Mouse (Mus musculus) WW6 (cell line): ENCODE results near the gene Tacr2.

Experiments
- DNase-seq: peaks from one replicate; pipeline ENCODE4 v3.0.0-alpha.2; 2013; ENCODE audit warnings: low read depth, low spot score

Tacr2 gene

DNA sequence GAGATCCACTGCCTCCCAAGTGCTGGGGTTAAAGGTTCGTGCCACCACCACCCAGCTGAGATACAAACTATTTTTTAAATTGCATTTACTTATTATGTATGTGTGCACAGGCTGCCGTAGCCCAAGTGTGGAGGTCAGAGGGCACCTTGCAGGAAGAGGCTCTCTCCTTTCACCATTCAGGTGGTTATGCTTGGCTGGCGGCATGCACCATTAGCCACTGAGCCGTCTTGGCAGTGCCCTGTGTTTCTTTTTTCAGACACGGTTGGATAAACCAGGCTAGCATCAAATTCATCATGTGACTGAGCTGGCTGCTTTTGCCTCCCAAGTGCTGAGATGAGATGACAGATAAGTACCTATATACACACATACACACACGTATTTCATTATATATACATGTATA is 13.0 kb upstream of the Tacr2 start:
- DNase-seq, result no peak

- DNase-seq, result no peak
Measured at GRCm38 (mm10) chr10:62242358-62242757, 9.9 kb upstream of the Tacr2 start.

- DNase-seq, result peak; percentile 56
Measured at GRCm38 (mm10) chr10:62242896-62243295, 9.3 kb upstream of the Tacr2 start.

DNA sequence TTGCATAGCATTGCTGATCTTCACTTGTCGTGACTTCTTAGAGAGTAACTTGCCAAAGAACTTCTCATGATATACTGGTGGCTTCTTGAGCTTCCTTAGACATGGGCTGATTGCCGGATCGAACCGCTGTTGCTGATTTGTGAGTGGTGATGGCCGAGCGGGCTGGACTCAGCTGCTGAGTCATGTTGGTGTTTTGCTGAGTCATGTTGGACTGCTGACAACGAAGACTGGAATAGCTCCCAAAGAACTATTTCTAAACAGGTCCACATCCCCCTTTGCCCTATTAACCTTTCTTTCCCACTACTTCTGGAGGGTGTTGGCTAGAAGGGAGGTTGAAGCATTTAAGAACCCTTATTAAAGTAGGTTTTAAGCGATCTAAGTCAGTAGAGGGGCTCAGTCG is 8.2 kb upstream of the Tacr2 start:
- no peak for DNase-seq

GRCm38 (mm10) chr10:62247156-62247555 is 5.1 kb upstream of the Tacr2 start:
- no peak for DNase-seq

DNA sequence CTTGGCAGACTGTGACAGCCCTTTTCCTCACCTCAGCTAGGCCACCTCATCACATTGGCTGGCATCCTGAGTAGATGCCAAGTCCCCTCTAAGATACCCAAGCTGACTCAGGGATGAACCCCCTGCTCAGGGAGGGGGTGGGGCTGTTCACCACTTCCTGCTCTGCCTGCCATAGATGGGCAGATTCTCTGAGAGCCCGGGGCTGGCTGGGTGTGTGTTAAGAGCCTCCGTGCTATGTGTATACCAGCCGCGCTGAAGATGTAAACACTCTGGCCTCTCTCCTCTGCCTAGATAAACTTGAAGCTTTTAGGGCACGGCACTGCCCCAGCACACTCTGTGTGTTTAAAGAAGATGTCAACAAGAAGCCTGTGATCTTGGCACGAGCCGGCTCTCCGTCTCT is 4.4 kb upstream of the Tacr2 start:
- no peak for DNase-seq

DNA sequence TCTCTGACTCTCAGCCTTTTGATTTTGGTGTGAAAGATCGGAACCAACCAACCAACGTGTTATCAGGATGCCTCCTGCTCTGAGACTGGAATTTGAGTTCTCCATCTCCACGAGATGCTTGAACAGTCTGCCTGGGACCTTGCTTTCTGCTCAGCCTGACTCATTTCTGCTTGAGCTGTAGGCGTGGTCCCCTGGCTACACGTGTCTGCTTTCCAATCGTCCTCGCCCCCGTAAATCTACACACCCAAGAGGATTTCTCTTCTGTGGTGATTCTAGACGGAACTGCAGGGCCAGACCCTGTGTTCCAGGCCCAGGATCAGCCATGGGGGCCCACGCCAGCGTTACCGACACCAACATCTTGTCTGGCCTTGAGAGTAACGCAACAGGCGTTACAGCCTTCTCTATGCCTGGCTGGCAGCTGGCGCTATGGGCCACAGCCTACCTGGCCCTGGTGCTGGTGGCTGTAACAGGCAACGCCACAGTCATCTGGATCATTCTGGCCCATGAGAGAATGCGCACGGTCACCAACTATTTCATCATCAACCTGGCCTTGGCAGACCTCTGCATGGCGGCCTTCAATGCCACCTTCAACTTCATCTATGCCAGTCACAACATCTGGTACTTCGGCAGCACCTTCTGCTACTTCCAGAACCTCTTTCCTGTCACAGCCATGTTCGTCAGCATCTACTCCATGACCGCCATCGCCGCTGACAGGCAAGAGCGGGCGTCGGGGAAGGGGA is 428 bp downstream of the Tacr2 start:
- DNase-seq, result no peak

DNA sequence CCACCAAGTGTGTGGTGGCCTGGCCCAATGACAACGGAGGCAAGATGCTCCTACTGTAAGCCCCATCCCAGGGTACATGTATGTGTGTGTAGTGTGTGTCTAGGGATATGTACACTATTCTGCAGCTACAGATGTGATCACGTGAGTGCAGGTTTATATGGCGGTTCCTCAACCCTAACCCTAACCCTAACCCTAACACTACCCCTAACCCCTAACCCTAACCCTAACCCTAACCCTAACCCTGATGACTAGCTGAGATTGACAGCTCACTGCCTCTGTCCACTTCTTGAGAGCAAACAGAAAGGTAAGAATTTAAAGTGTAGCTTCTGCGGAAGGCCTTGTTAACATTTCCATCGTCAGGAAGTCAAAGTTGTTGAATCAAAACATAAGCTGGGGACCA is 6.1 kb downstream of the Tacr2 start:
- no peak for DNase-seq

DNA sequence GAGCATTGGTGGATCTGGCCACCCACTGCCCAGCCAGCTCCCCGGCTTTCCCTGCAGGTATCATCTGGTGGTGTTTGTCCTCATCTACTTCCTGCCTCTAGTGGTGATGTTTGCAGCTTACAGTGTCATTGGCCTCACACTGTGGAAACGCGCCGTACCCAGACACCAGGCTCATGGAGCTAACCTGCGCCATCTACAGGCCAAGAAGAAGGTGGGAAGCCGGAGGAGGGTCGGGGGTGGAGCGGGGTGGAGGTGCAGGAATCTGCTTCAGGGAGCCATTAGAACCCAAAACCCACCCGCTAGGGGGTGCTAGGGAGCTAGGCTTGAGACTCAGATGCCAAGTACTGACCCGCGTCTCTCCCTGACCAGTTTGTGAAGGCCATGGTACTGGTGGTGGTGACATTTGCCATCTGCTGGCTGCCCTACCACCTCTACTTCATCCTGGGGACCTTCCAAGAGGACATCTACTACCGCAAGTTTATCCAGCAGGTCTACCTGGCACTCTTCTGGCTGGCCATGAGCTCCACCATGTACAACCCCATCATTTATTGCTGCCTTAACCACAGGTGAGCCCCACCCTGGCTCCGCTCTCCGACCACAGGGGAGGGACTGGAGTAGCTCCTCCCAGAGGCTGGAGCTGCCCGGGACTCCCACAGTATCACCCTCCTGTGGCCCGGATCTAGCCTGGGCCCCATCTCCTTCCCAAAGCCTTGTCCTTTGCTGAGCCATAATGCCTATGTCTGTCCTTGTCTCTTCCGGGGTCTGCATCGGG is 9.1 kb downstream of the Tacr2 start:
- peak; percentile 93 for DNase-seq

GRCm38 (mm10) chr10:62264299-62264698 is 12.1 kb downstream of the Tacr2 start:
- no peak for DNase-seq

- DNase-seq, result no peak
Measured at GRCm38 (mm10) chr10:62269278-62269677, 17.0 kb downstream of the Tacr2 start.

GRCm38 (mm10) chr10:62275235-62275634 is 23.0 kb downstream of the Tacr2 start:
- no peak for DNase-seq

GRCm38 (mm10) chr10:62277499-62278293 is 25.5 kb downstream of the Tacr2 start:
- DNase-seq, result no peak

DNA sequence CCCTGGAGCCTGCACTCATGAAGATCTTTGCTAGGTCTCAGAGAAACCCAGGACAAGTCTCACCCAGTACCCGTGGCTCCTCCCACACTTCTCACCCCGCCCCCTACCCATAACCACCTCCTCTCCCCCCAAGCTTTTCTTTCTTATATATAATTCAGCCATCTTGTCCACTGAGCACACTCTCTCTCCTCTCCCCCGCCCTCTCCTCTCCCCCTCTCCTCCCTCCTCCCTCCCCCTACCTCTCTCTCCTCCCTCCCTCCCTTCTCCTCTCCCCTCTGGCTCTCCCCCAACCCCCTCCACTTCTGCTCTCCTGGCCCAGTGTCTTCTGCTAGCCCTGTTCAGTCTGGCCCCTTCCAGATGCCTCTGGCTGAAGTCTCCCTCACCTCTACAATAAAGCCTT is 26.8 kb downstream of the Tacr2 start:
- DNase-seq, result no peak

- DNase-seq, result no peak
Measured at GRCm38 (mm10) chr10:62279671-62280070, 27.4 kb downstream of the Tacr2 start.

DNA sequence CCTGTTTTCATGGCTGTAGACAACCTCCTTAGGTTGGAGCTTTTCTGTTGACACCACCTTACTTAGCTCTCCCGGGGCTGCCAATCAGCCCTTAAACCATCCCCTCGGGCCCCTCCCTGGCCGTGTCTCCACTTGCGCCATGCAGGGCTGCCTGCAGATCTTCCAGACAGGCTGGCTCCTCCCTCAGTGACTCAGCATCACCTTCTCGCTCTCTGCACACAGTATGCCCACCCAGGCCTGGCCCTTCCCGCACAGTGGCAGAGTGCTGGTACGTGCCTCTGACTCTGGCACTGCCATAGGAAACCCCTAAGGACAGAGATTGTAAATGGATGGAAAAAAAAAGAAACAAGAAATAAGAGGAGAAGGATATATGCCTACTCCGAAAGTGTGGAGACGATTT is 30.5 kb downstream of the Tacr2 start:
- DNase-seq, result no peak

DNA sequence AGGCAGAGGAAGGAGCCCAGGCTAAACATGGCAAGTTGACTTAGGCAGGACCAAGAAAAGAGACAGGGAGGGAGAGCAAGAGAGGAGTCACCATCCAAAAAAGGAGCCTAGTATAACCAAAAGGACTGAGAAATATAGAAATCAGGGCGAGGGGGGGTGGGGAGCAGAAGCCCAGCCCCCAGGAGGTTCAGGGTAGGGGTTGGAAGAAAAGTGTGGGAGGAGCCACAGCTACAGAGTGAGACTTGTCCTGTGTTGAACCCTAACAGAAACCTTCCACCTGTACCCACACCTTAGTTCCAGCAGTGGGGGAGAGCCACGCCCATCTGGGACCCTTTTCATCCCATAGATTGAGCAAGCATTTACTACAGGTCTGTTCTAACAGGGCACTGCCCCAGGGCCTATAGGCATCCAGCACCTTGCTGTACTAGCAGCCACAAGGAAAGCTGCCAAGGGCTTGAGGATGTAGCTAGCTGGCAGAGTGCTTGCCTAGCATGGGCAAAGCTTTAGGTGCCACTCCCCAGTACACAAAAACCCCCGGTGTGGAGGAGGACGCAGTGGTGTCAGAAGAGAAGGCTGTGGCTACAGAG is 31.1 kb downstream of the Tacr2 start:
- no peak for DNase-seq

DNA sequence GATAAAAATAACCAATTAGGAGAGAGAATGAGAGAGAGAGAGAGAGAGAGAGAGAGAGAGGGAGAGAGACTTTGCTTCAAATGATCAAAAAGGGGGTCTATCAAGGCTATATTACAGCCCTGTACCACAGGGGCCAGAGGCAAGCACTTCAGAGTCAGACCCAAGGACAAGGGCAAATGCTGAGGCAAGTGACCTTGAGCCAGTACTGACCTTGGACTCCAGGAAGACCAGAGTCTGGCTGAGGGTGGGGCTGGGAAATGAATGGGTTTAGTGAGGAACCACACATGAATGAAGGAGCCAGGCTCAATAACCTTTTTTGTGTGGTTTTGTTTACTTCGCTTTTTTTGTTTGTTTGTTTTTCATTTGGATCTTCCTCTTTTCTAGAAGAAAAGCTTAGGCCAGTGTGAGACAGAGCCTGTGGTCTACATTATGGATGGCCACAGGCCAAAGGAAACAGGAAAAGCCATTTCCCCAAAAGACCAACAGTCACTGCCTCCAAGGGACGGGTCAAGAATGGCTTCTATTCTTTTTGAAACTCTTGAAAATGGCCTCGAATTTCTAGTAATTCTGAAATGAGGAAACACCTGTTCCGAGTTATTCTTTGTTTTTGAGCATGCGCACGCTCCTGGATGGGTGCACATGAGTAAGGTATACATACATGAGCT is 35.4 kb downstream of the Tacr2 start:
- no peak for DNase-seq

DNA sequence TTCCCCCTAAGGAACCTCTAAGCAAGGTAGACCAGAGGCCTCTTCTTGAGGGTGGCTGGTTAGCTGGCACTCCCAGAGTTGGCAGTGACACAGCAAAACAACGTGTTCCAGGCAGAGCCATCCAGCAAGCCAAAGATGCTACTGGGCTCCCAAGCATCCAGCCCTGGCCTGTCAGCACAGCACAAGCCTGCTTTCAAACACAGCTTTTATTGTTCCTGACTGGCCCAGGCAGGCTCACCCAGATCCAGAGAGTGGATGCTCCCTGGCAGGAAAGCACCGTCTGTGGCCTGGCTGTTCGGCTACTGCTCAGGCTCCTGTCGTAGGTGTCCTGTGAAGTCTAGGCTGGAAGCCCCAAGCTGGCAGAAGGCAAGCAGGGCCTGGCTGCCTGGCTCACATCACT is 41.9 kb downstream of the Tacr2 start:
- no peak for DNase-seq

DNA sequence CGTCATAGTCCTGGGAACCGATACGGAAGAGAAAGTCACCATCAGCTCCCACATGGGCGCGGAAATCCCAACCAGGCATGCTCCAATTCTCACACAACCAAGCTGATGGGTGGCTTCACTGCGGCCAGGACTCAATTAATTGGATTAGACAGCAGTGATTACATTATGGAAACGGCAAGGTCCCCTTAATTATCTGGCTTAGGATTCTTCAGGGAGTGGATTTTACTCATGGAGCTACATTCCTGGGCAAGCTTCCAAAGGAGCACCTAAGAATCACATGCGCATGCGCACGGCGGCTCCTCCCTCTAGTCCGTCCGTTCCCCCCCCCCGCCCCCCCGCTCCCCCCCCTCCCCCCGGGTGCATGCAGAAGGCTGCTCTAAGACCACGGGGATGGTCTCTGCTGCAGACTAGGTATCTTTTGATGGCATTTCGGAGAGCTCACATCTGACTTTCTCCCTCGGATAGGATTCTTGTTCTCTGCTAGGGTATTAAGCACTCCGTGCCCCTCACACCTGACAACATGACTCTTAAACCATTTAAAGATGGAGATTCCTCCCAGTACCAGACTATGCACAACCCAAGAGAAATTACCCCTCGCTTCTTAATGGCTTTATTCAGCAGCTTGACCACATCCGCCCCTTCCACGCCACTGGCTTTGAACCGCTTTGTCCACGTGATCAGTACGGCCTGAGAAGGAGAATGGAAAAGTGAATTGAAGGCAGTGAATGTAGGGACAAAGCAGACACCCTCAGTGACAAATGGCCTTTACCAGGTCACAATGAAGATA is 44.0 kb downstream of the Tacr2 start:
- DNase-seq, result no peak
